Comparison of ENCODE assay signal across 29 mouse cellular contexts in genomic region chr14:50782166-50782565, GRCm38 (mm10). TPM values are rescaled to one million over a fixed set of nuclear protein-coding genes. Genes with fewer than 3 reads are reported as not detected.
DNase-seq lines count a peak whose midpoint lies in the region; ATAC-seq and TF ChIP-seq lines count a peak whose summit lies in the region.
"Had no signal": no experiment of that assay in that cellular context is flagged by ENCODE, and none has a peak within 500 bp of the region (broad histone marks: within the 10 kb centered on the region; RNA-seq: fewer than 3 reads in every experiment).

No protein-coding gene starts in this region.

- H3K4me2 ChIP-seq in embryonic facial prominence, embryonic 15.5 days (replicated peaks): no peak overlapping the region
- H3K4me2 ChIP-seq in forebrain, postnatal 0 days (ENCODE audit: low read depth): no peak overlapping the region
- H3K4me2 ChIP-seq: embryonic facial prominence, embryonic 13.5 days had no signal

- peaks cover 30% of the 10 kb centered on the region for H3K36me3 ChIP-seq in embryonic facial prominence, embryonic 15.5 days
- H3K36me3 ChIP-seq in embryonic facial prominence, embryonic 10.5 days (replicated peaks): peaks cover 48% of the 10 kb centered on the region
- peaks cover 30% of the 10 kb centered on the region for H3K36me3 ChIP-seq in forebrain, postnatal 0 days (ENCODE audit: insufficient read depth)

- 82% methylated on average over 3 of the region's 3 CpGs for WGBS in embryonic facial prominence, embryonic 15.5 days
- 95% methylated on average over 3 of the region's 3 CpGs for WGBS in embryonic facial prominence, embryonic 10.5 days
- WGBS in forebrain, postnatal 0 days: 93% methylated on average over 3 of the region's 3 CpGs

- no peak for TF ChIP-seq CTCF in forebrain, postnatal 0 days (IDR thresholded peaks at IDR 0.05; ENCODE audit: low read depth)

- no peak for DNase-seq in embryonic facial prominence, embryonic 10.5 days (ENCODE audit: low spot score)
- DNase-seq in ES-CJ7 (ENCODE audit: low read depth, low spot score): peak; percentile 61
- peak; percentile 92 for DNase-seq in R1 (ENCODE audit: low read depth, low spot score)
- DNase-seq in ZHBTc4 (ENCODE audit: low read depth, low spot score): peak; percentile 73
- DNase-seq in layer of hippocampus, postnatal 36 days: no peak
- DNase-seq in forebrain, postnatal 0 days: no peak
- DNase-seq: adrenal gland, adult 2 months; adrenal gland, postnatal 10 days; adrenal gland, postnatal 25 days; B cell, adult 2 months; cerebellum, adult 11 months; cerebellum, adult 18-20 months; cerebellum, adult 8-10 months; cerebellum, adult 9-11 months; cerebellum, postnatal 14 days; cerebellum, postnatal 36 days had no signal

- ATAC-seq in embryonic facial prominence, embryonic 15.5 days (ENCODE audit: insufficient number of reproducible peaks, low FRiP score, low TSS enrichment, low read depth): 0 out of 2 replicates have a peak, but pooled peaks have one; percentile 34
- no peak for ATAC-seq in forebrain, postnatal 0 days
- ATAC-seq: CD4-positive, CD25-positive, alpha-beta regulatory T cell, adult 4 months; forebrain, embryonic 14.5 days; forebrain, embryonic 16.5 days; Patski had no signal

- no peak overlapping the region for H3K4me3 ChIP-seq in embryonic facial prominence, embryonic 15.5 days (replicated peaks)
- no peak overlapping the region for H3K4me3 ChIP-seq in embryonic facial prominence, embryonic 10.5 days
- no peak overlapping the region for H3K4me3 ChIP-seq in forebrain, postnatal 0 days (ENCODE audit: low read depth, low read length)
- H3K4me3 ChIP-seq: embryonic facial prominence, embryonic 13.5 days had no signal

- H3K27me3 ChIP-seq in embryonic facial prominence, embryonic 15.5 days: no peaks in the 10 kb centered on the region
- H3K27me3 ChIP-seq in embryonic facial prominence, embryonic 10.5 days (replicated peaks; ENCODE audit: low read depth, poor library complexity, severe bottlenecking): no peaks in the 10 kb centered on the region
- H3K27me3 ChIP-seq in forebrain, postnatal 0 days (ENCODE audit: insufficient read depth, low read length): no peaks in the 10 kb centered on the region
- H3K27me3 ChIP-seq: CH12.LX; embryonic facial prominence, embryonic 13.5 days; Patski had no signal

- no peak overlapping the region for H3K9ac ChIP-seq in embryonic facial prominence, embryonic 15.5 days
- H3K9ac ChIP-seq in forebrain, postnatal 0 days: no peak overlapping the region
- H3K9ac ChIP-seq: embryonic facial prominence, embryonic 13.5 days had no signal

- H3K27ac ChIP-seq in embryonic facial prominence, embryonic 15.5 days (replicated peaks): no peak overlapping the region
- no peak overlapping the region for H3K27ac ChIP-seq in embryonic facial prominence, embryonic 10.5 days (replicated peaks)
- H3K27ac ChIP-seq in forebrain, postnatal 0 days (ENCODE audit: low read depth, low read length): no peak overlapping the region
- H3K27ac ChIP-seq: embryonic facial prominence, embryonic 13.5 days had no signal

- no peaks in the 10 kb centered on the region for H3K9me3 ChIP-seq in embryonic facial prominence, embryonic 15.5 days (replicated peaks)
- H3K9me3 ChIP-seq in embryonic facial prominence, embryonic 10.5 days: no peaks in the 10 kb centered on the region
- no peaks in the 10 kb centered on the region for H3K9me3 ChIP-seq in forebrain, postnatal 0 days (ENCODE audit: low read length)
- H3K9me3 ChIP-seq: G1E had no signal

- H3K4me1 ChIP-seq in embryonic facial prominence, embryonic 15.5 days: peaks cover 6% of the 10 kb centered on the region
- H3K4me1 ChIP-seq in embryonic facial prominence, embryonic 10.5 days: peaks cover 7% of the 10 kb centered on the region; the same call in 1 of the 2 replicates
- no peaks in the 10 kb centered on the region for H3K4me1 ChIP-seq in forebrain, postnatal 0 days (ENCODE audit: insufficient read depth)

RNA-seq across cellular contexts. Expression of gene Ttc5, which starts 3.2 kb away (rescaled TPM):
- 71.5 and 80.0 TPM in 2 replicates for polyA plus RNA-seq in embryonic facial prominence, embryonic 15.5 days (2015; fragmentation: Nextera tagmentation; extraction: Ambion mirVana)
- 104 and 107 TPM in 2 replicates for polyA plus RNA-seq in embryonic facial prominence, embryonic 10.5 days (2016; fragmentation: Nextera tagmentation; extraction: Ambion mirVana)
- total RNA-seq in layer of hippocampus, postnatal 36 days (2021): 10 to 100 TPM; 63.5 to 65.5 TPM
- total RNA-seq in forebrain, postnatal 0 days (2014; rRNA removed): 101 and 114 TPM in 2 replicates
- polyA plus RNA-seq in forebrain, postnatal 0 days (2015; fragmentation: Nextera tagmentation; extraction: Ambion mirVana): 92.8 and 100 TPM in 2 replicates

RNA-seq across cellular contexts. Expression of gene Ccnb1ip1, which starts 25.4 kb away (rescaled TPM):
- not detected in 2 replicates for polyA plus RNA-seq in embryonic facial prominence, embryonic 15.5 days (2015; fragmentation: Nextera tagmentation; extraction: Ambion mirVana)
- not detected in 2 replicates for polyA plus RNA-seq in embryonic facial prominence, embryonic 10.5 days (2016; fragmentation: Nextera tagmentation; extraction: Ambion mirVana)
- not detected for total RNA-seq in layer of hippocampus, postnatal 36 days (2021)
- total RNA-seq in forebrain, postnatal 0 days (2014; rRNA removed): 0.19 TPM in 1 of 2 replicates, not detected in the other
- 0.09 TPM in 1 of 2 replicates, not detected in the other for polyA plus RNA-seq in forebrain, postnatal 0 days (2015; fragmentation: Nextera tagmentation; extraction: Ambion mirVana)
- total RNA-seq: adrenal gland, adult 2 months; adrenal gland, postnatal 25 days; adrenal gland, postnatal 4 days; common myeloid progenitor, adult 5-6 weeks had no signal
- polyA plus RNA-seq: adrenal gland, adult 2 months; brain, embryonic 14.5 days; CD4-positive, CD25-positive, alpha-beta regulatory T cell, adult 4 months; embryonic facial prominence, embryonic 11.5 days; embryonic facial prominence, embryonic 13.5 days; forebrain, embryonic 11.5 days; forebrain, embryonic 16.5 days had no signal

RNA-seq across cellular contexts. Expression of gene Parp2, which starts 25.5 kb away (rescaled TPM):
- polyA plus RNA-seq in embryonic facial prominence, embryonic 15.5 days (2015; fragmentation: Nextera tagmentation; extraction: Ambion mirVana): 58.4 and 59.3 TPM in 2 replicates
- 68.0 and 68.7 TPM in 2 replicates for polyA plus RNA-seq in embryonic facial prominence, embryonic 10.5 days (2016; fragmentation: Nextera tagmentation; extraction: Ambion mirVana)
- 10 to 100 TPM; 25.3 to 31.1 TPM for total RNA-seq in layer of hippocampus, postnatal 36 days (2021)
- 33.2 and 35.7 TPM in 2 replicates for total RNA-seq in forebrain, postnatal 0 days (2014; rRNA removed)
- 30.3 and 34.4 TPM in 2 replicates for polyA plus RNA-seq in forebrain, postnatal 0 days (2015; fragmentation: Nextera tagmentation; extraction: Ambion mirVana)

RNA-seq across cellular contexts. Expression of gene Olfr749, which starts 37.3 kb away (rescaled TPM):
- 0.43 TPM in 1 of 2 replicates, not detected in the other for polyA plus RNA-seq in embryonic facial prominence, embryonic 15.5 days (2015; fragmentation: Nextera tagmentation; extraction: Ambion mirVana)
- polyA plus RNA-seq in embryonic facial prominence, embryonic 10.5 days (2016; fragmentation: Nextera tagmentation; extraction: Ambion mirVana): not detected in 2 replicates
- not detected for total RNA-seq in layer of hippocampus, postnatal 36 days (2021)
- not detected in 2 replicates for total RNA-seq in forebrain, postnatal 0 days (2014; rRNA removed)
- polyA plus RNA-seq in forebrain, postnatal 0 days (2015; fragmentation: Nextera tagmentation; extraction: Ambion mirVana): not detected in 2 replicates
- total RNA-seq: adrenal gland, adult 2 months; adrenal gland, postnatal 10 days; adrenal gland, postnatal 25 days; adrenal gland, postnatal 4 days; CH12.LX; common myeloid progenitor, adult 5-6 weeks had no signal
- polyA plus RNA-seq: adrenal gland, adult 2 months; brain, embryonic 14.5 days; CD4-positive, CD25-positive, alpha-beta regulatory T cell, adult 4 months; embryonic facial prominence, embryonic 11.5 days; embryonic facial prominence, embryonic 13.5 days; forebrain, embryonic 11.5 days; forebrain, embryonic 14.5 days; forebrain, embryonic 16.5 days; G1E; Patski had no signal

Comparison
In these comparisons a context has a peak if more than half of its experiments do, and no peak if none do; other contexts are left out.
1. DNase-seq: peak in ES-CJ7 (single experiment), R1 (single experiment) and ZHBTc4 (single experiment); none in embryonic facial prominence, embryonic 10.5 days (single experiment), layer of hippocampus, postnatal 36 days (0 of 2) and forebrain, postnatal 0 days (single experiment).